Mouse (Mus musculus) intestine, embryonic 15.5 days (tissue): ENCODE measurements at regions not wholly inside any gene's neighbourhood (a gene's known extent, or its start where the extent isn't known, plus 50 kb on each side); places are given as distances from the start of the nearest gene placed in this dataset.

Experiments used
- ATAC-seq: fragments of 200-750 bp; cut with Nextera tagmentation; 2 replicates; pipeline ENCODE4 v1.8.0; 2017; ENCODE audit warnings: moderate TSS enrichment, moderate library complexity
- H3K27ac ChIP-seq: fragments of 300-500 bp; sonication (generic); 2 replicates; pipeline ENCODE4 v1.5.1; 2015; ENCODE audit warnings: mild to moderate bottlenecking, inconsistent platforms
- H3K27me3 ChIP-seq: fragments of 300-500 bp; sonication (generic); replicated peaks from 2 replicates; pipeline ENCODE4 v1.6.1; 2015; ENCODE audit warnings: inconsistent platforms
- H3K36me3 ChIP-seq: fragments of 300-500 bp; sonication (generic); 2 replicates; pipeline ENCODE4 v1.6.1; 2015; ENCODE audit warnings: inconsistent platforms
- H3K4me1 ChIP-seq: fragments of 300-500 bp; sonication (generic); replicated peaks from 2 replicates; pipeline ENCODE4 v1.6.1; 2015; ENCODE audit warnings: inconsistent platforms
- H3K4me2 ChIP-seq: fragments of 300-500 bp; sonication (generic); replicated peaks from 2 replicates; pipeline ENCODE4 v1.6.1; 2015; ENCODE audit warnings: mild to moderate bottlenecking, inconsistent platforms
- H3K4me3 ChIP-seq: fragments of 300-500 bp; sonication (generic); replicated peaks from 2 replicates; pipeline ENCODE4 v1.5.1; 2015; ENCODE audit warnings: inconsistent platforms
- H3K9ac ChIP-seq: fragments of 300-500 bp; sonication (generic); 2 replicates; pipeline ENCODE4 v1.6.1; 2015; ENCODE audit warnings: inconsistent platforms
- H3K9me3 ChIP-seq: fragments of 300-500 bp; sonication (generic); 2 replicates; pipeline ENCODE4 v1.6.1; 2016; ENCODE audit warnings: inconsistent platforms
- WGBS: fragments of 180-500 bp; shearing (Covaris S2); methylation state at CpG from one replicate; pipeline ENCODE4 v1.1.7; 2015; 5-methylcytosine and 5-hydroxymethylcytosine counted together

DNA sequence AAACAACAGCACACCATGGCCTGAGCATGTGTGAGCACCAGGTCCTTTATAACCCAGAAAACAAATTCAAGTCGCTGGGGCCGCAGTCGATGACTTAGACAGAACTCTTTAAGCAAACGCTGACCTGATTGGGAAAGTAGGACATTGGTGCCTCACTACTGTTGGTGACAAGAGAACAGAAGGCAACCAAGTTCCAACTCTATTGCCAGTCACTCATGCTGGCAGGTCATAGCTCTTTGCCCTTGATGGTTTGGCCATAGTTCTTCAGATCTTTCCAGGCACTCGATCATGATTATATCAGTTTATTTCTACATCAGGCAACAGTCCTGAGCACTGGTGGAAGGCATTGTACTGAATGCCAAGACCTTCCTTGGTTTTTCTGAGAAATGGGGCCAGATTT lies 94.7 kb downstream of the Ehf start:
- Histone ChIP-seq H3K4me3 (no peak overlapping the region), H3K9ac (no peak overlapping the region), H3K36me3 (no peaks in the 10 kb centered on the region), H3K4me1 (no peaks in the 10 kb centered on the region), H3K4me2 (no peak overlapping the region), H3K9me3 (no peaks in the 10 kb centered on the region), H3K27me3 (no peaks in the 10 kb centered on the region), H3K27ac (no peak overlapping the region)
- no peak for ATAC-seq
- WGBS = 88% methylated on average over 5 of the region's 5 CpGs

DNA sequence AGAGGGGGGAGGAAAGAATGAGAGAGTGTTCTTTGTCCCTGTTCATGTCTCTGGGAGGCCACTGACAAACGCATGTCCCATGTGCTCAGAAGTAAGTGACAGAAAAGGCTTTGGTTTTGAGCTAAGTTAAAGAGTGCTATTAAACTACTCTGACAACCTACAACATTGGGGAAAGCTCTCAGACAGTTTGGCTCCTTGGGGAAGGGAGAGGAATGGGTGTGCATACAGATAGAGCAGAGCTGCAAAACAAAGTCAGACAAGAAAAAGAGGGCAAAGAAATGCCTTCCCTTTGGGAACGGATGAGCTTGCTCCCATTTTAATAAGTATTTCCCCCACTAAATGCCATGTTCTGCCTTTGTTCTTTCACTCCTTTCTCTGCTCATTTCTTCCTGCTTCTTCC lies 94.0 kb downstream of the Ehf start:
- no peaks in the 10 kb centered on the region for H3K9me3 ChIP-seq
- no peak overlapping the region for H3K27ac ChIP-seq
- H3K36me3 ChIP-seq = no peaks in the 10 kb centered on the region
- H3K27me3 ChIP-seq = no peaks in the 10 kb centered on the region
- H3K4me1 ChIP-seq = no peaks in the 10 kb centered on the region
- WGBS = 88% methylated on average over 2 of the region's 2 CpGs
- no peak for ATAC-seq
- no peak overlapping the region for H3K9ac ChIP-seq
- H3K4me2 ChIP-seq = no peak overlapping the region
- no peak overlapping the region for H3K4me3 ChIP-seq

DNA sequence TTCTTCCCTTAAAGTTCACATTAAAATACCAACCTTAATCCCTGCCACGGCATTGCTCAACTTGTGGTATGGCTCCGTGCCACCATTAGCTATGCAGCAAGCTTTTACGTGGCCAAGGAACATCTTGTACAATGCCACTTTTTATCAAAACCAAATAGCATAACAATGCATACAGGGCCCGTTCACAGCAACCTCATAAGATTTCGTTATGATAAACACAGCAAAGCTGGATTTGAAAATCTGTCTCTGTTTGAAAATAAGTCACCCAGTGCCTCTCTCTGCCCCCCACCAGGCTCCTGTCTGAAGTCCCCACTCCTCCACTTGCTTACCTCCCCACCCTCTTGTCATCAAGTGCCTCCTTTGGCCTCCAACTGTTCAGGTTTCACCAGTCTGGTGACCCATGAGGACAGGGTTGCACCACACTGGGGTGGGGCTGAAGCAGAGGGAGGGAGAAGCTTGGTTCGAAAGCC lies 93.5 kb downstream of the Ehf start:
- no peaks in the 10 kb centered on the region for H3K36me3 ChIP-seq
- ATAC-seq = no peak
- H3K4me1 ChIP-seq = no peaks in the 10 kb centered on the region
- no peak overlapping the region for H3K27ac ChIP-seq
- H3K9ac ChIP-seq = no peak overlapping the region
- 84% methylated on average over 6 of the region's 6 CpGs for WGBS
- no peak overlapping the region for H3K4me2 ChIP-seq
- H3K4me3 ChIP-seq = no peak overlapping the region
- H3K9me3 ChIP-seq = no peaks in the 10 kb centered on the region
- no peaks in the 10 kb centered on the region for H3K27me3 ChIP-seq

DNA sequence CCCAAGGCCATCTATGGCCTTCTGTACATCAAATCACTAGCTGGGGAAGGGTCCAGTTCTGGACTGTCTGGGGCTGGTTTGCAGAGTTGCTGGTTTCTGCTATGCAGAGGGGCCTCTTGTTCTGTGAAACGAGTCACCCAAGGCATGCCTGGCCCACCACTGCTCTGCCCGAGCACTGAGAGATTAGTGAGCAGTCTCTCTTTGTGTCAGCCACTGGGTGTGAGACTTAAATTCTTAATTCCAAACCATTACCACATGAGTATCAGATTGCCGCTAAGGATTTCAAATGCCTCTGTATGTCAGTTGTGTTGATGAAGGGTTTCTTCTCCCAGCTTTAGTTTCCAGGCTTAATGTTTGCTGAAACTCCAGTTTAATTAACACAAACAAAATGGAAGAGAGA lies 91.9 kb downstream of the Ehf start:
- no peak for ATAC-seq
- Histone ChIP-seq H3K27me3 (no peaks in the 10 kb centered on the region), H3K9me3 (no peaks in the 10 kb centered on the region), H3K4me1 (no peaks in the 10 kb centered on the region), H3K36me3 (no peaks in the 10 kb centered on the region), H3K4me2 (no peak overlapping the region), H3K27ac (no peak overlapping the region), H3K9ac (no peak overlapping the region), H3K4me3 (no peak overlapping the region)
- 67% methylated on average over 3 of the region's 3 CpGs for WGBS
